Mouse (Mus musculus): ENCODE measurements around the gene Olfr382. TPM values are rescaled to one million over a fixed set of nuclear protein-coding genes. Genes with fewer than 3 reads are reported as not detected.
"Not testable (repeated sequence)": the region's sequence is repeated elsewhere in the genome, so short reads cannot be mapped to it uniquely, and the experiment has no call there.

The Olfr382 gene
- not detected in 2 replicates for polyA plus RNA-seq (2015; fragmentation: Nextera tagmentation; extraction: Ambion mirVana)

DNA sequence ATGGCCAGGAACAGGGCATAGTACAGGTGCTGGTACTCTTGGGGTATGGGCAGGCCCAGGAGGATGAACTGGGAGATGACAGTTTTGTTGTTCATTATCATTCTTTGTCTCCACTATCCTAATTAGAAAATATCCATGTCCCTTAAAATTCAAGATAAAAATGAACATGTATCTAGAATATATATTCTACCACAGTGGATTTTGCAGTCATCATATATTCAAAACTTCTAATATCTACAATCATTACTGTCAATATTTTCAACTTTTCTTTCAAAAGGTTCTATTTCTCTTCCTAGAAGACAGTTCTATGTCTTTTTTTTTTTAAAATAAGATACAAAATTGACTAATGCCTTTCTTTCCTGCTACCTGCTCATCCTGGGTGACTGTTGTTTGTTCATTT is at the start of gene Olfr382:
TSS of gene Olfr382 (minus strand) at position 101 of the 400 bp plus-strand sequence.
- no peaks in the 10 kb centered on the region for H3K36me3 ChIP-seq (ENCODE audit: insufficient read depth, low read length)
- H3K4me3 ChIP-seq (ENCODE audit: low read length), result no peak within 1 kb of the TSS
- no peak within 1 kb of the TSS for H3K4me2 ChIP-seq (replicated peaks; ENCODE audit: low read depth, low read length)
- H3K9me3 ChIP-seq (ENCODE audit: low read length), result no peaks in the 10 kb centered on the region; the same call in 1 of the 2 replicates
- H3K27ac ChIP-seq (ENCODE audit: low read length), result no peak within 1 kb of the TSS
- no peak for ATAC-seq (ENCODE audit: low FRiP score, low TSS enrichment)
- H3K27me3 ChIP-seq (ENCODE audit: insufficient read depth, low read length), result no peaks in the 10 kb centered on the region
- no peak within 1 kb of the TSS for H3K9ac ChIP-seq (replicated peaks; ENCODE audit: low read length)
- no peaks in the 10 kb centered on the region for H3K4me1 ChIP-seq (ENCODE audit: insufficient read depth, low read length)

DNA sequence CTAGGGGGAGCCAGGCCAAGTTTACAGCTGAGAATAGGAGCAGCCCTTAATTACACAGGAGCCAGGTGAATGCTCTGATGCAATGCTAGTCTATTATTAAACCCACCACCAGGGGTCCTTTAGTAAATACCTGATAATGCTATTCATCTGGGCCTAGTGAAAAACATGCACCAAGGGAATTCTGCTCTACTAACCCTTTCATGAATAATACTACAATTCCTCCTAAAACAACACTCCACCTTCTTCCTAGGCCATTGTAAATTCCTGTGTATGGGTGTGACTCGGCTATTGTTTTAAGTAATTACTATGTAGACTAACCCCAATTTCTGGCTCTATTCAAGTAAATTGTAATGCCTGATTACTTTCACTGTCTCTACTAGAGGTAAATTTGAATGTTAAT is 12.0 kb upstream of the Olfr382 start:
- not testable (repeated sequence) for H3K4me3 ChIP-seq (ENCODE audit: low read length); H3K9ac ChIP-seq (replicated peaks; ENCODE audit: low read length); H3K36me3 ChIP-seq (ENCODE audit: insufficient read depth, low read length); ATAC-seq (ENCODE audit: low FRiP score, low TSS enrichment); H3K4me2 ChIP-seq (replicated peaks; ENCODE audit: low read depth, low read length); H3K27me3 ChIP-seq (ENCODE audit: insufficient read depth, low read length); H3K9me3 ChIP-seq (ENCODE audit: low read length); H3K4me1 ChIP-seq (ENCODE audit: insufficient read depth, low read length); H3K27ac ChIP-seq (ENCODE audit: low read length)
- 91% methylated on average over 1 of the region's 1 CpGs for WGBS

DNA sequence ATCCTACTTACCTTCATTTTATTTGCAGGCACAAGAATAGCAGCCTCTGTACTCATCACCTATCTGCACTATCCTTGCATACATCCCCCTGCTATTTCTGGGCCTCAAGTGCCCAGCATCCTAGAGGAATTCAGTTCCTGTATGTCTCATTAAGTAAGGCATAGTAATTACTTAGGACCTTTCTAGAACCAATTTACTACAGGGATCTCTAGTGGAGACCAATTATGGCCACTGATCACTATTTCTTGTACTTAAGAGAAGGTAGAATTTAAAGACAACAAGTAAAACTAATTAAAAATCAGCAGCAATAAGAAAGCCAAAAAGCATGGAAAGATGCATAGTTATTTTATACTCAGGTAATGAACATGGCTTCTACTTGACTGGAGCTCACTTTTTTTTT is 25.5 kb downstream of the Olfr382 start, which contains the start of gene Olfr381:
TSS of gene Olfr381 (minus strand) at position 101 of the 400 bp plus-strand sequence.
- no peak within 1 kb of the TSS for H3K4me3 ChIP-seq (ENCODE audit: low read length)
- no peak for ATAC-seq (ENCODE audit: low FRiP score, low TSS enrichment)
- no peak within 1 kb of the TSS for H3K9ac ChIP-seq (replicated peaks; ENCODE audit: low read length)
- no peaks in the 10 kb centered on the region for H3K36me3 ChIP-seq (ENCODE audit: insufficient read depth, low read length)
- no peaks in the 10 kb centered on the region for H3K27me3 ChIP-seq (ENCODE audit: insufficient read depth, low read length)
- no peak within 1 kb of the TSS for H3K27ac ChIP-seq (ENCODE audit: low read length)
- no peaks in the 10 kb centered on the region for H3K9me3 ChIP-seq (ENCODE audit: low read length)
- no peaks in the 10 kb centered on the region for H3K4me1 ChIP-seq (ENCODE audit: insufficient read depth, low read length)
- H3K4me2 ChIP-seq (replicated peaks; ENCODE audit: low read depth, low read length), result no peak within 1 kb of the TSS

Other genes starting within 250 kb of the Olfr382 start
- gene Trpv3, start 249.8 kb downstream of the Olfr382 start, polyA plus RNA-seq (2015; fragmentation: Nextera tagmentation; extraction: Ambion mirVana), result 0.12 and 0.21 TPM in 2 replicates
- 30.8 and 32.0 TPM in 2 replicates for gene Aspa, start 187.6 kb downstream of the Olfr382 start, polyA plus RNA-seq (2015; fragmentation: Nextera tagmentation; extraction: Ambion mirVana)
- not detected in 2 replicates for gene Gm49340, start 187.5 kb downstream of the Olfr382 start, polyA plus RNA-seq (2015; fragmentation: Nextera tagmentation; extraction: Ambion mirVana)
- gene Spata22, start 187.5 kb downstream of the Olfr382 start, polyA plus RNA-seq (2015; fragmentation: Nextera tagmentation; extraction: Ambion mirVana), result 0.27 and 0.29 TPM in 2 replicates
- not detected in 2 replicates for gene Olfr20, start 166.4 kb downstream of the Olfr382 start, polyA plus RNA-seq (2015; fragmentation: Nextera tagmentation; extraction: Ambion mirVana)
- not detected in 2 replicates for gene Olfr376, start 146.0 kb downstream of the Olfr382 start, polyA plus RNA-seq (2015; fragmentation: Nextera tagmentation; extraction: Ambion mirVana)
- not detected in 2 replicates for gene Olfr1, start 117.6 kb downstream of the Olfr382 start, polyA plus RNA-seq (2015; fragmentation: Nextera tagmentation; extraction: Ambion mirVana)
- not detected in 2 replicates for gene Olfr378, start 88.7 kb downstream of the Olfr382 start, polyA plus RNA-seq (2015; fragmentation: Nextera tagmentation; extraction: Ambion mirVana)
- not detected in 2 replicates for gene Olfr380, start 59.7 kb downstream of the Olfr382 start, polyA plus RNA-seq (2015; fragmentation: Nextera tagmentation; extraction: Ambion mirVana)
- gene Olfr381, start 25.6 kb downstream of the Olfr382 start, polyA plus RNA-seq (2015; fragmentation: Nextera tagmentation; extraction: Ambion mirVana), result not detected in 2 replicates
- gene Olfr385, start 75.8 kb upstream of the Olfr382 start, polyA plus RNA-seq (2015; fragmentation: Nextera tagmentation; extraction: Ambion mirVana), result not detected in 2 replicates
- not detected in 2 replicates for gene Olfr384, start 81.4 kb upstream of the Olfr382 start, polyA plus RNA-seq (2015; fragmentation: Nextera tagmentation; extraction: Ambion mirVana)
- not detected in 2 replicates for gene Zfp735, start 171.6 kb upstream of the Olfr382 start, polyA plus RNA-seq (2015; fragmentation: Nextera tagmentation; extraction: Ambion mirVana)